Mouse (Mus musculus): ENCODE results near the gene Aldh1b1. TPM values are rescaled to one million over a fixed set of nuclear protein-coding genes. Genes with fewer than 3 reads are reported as not detected.

Gene Aldh1b1
- polyA plus RNA-seq (2012; rRNA removed): 55.3 and 276 TPM in 2 replicates

- TF ChIP-seq POLR2A (IDR thresholded peaks at IDR 0.05; ENCODE audit: low read depth, low read length) (peak; percentile 82; the same call in 1 of the 2 replicates), CTCF (IDR thresholded peaks at IDR 0.05; ENCODE audit: extremely low read depth, insufficient read length, insufficient replicate concordance, low read depth, low read length) (no peak)
- H3K4me3 ChIP-seq (ENCODE audit: low read depth, low read length): peak within 1 kb of the TSS; percentile 92
- WGBS: under 1% methylated on average over 26 of the region's 26 CpGs
- peaks cover 19% of the 10 kb centered on the region for H3K36me3 ChIP-seq (ENCODE audit: control insufficient read depth, insufficient read depth, low read length)
- H3K27ac ChIP-seq (ENCODE audit: insufficient read depth, low read depth, low read length): peak within 1 kb of the TSS; percentile 100
- H3K27me3 ChIP-seq (ENCODE audit: control insufficient read depth, insufficient read depth, low read length): no peaks in the 10 kb centered on the region
- peaks cover 18% of the 10 kb centered on the region for H3K4me1 ChIP-seq (ENCODE audit: control insufficient read depth, insufficient read depth, insufficient read length, low read length)
Measured at GRCm38 (mm10) chr4:45798964-45799363, at the start of gene Aldh1b1. Gene Aldh1b1 (plus strand): TSS chr4:45799022.

- 42% methylated on average over 10 of the region's 10 CpGs for WGBS
- Histone ChIP-seq H3K36me3 (ENCODE audit: control insufficient read depth, insufficient read depth, low read length) (no peaks in the 10 kb centered on the region), H3K4me3 (ENCODE audit: low read depth, low read length) (no peak overlapping the region)
Measured at GRCm38 (mm10) chr4:45749449-45749848, 49.4 kb upstream of the Aldh1b1 start.

DNA sequence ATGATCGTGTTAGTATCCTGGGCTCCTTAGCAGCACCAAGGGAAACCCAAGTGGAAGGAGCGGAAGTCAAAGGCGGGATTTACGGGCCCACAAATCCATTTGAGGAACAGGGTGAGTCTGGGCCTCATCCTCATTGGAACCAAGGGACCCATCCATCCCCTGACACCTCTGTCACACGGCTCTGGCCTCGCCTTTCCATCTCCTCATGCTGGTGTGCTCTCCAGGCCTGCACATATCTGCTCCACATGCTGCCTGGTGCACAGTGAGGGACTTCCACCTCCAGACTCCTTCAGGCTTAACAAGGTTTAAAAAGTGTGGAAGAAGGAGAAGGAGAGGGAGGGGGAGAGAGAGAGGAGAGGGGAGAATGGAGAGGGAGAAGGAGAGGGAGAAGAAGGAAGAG is 48.3 kb upstream of the Aldh1b1 start:
- WGBS: 82% methylated on average over 6 of the region's 6 CpGs

More at GRCm38 (mm10) chr4:45749449-45749848, 49.4 kb upstream of the Aldh1b1 start:
- TF ChIP-seq POLR2A (IDR thresholded peaks at IDR 0.05; ENCODE audit: low read depth, low read length) (no peak), CTCF (IDR thresholded peaks at IDR 0.05; ENCODE audit: extremely low read depth, insufficient read length, insufficient replicate concordance, low read depth, low read length) (no peak)
- no peaks in the 10 kb centered on the region for H3K27me3 ChIP-seq (ENCODE audit: control insufficient read depth, insufficient read depth, low read length)
- no peaks in the 10 kb centered on the region for H3K4me1 ChIP-seq (ENCODE audit: control insufficient read depth, insufficient read depth, insufficient read length, low read length)
- H3K27ac ChIP-seq (ENCODE audit: insufficient read depth, low read depth, low read length): no peak overlapping the region

DNA sequence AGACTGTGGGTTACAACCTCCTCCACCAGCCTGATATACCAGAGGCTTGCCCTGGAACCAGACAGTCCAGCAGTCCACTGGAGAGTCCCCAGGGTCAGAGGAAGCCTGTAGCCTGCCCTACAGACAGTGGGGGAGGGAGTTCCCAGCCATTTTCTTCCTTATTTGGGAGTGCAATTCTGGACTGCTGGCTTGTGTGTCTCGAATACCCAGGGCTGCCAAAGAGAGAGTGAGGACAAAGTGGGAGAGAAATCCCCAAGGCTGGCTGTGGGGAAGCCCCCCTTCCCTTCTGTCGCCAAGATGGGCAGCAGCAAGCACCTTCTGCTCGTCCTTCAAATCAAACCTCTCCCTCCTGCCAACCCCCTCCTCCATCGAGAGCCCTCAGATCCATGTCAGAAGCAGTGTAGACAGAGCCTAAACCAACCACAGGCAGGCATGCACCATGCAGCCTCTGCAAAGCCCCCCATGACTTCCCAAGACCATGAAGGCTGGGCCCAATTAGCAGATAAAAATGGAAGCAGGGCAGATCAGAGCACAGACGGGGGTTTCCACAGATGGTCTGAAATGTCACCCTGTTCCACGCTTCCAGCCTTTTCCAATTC is 45.5 kb upstream of the Aldh1b1 start:
- no peaks in the 10 kb centered on the region for H3K36me3 ChIP-seq (ENCODE audit: control insufficient read depth, insufficient read depth, low read length)
- no peaks in the 10 kb centered on the region for H3K4me1 ChIP-seq (ENCODE audit: control insufficient read depth, insufficient read depth, insufficient read length, low read length)
- no peak overlapping the region for H3K27ac ChIP-seq (ENCODE audit: insufficient read depth, low read depth, low read length)
- H3K27me3 ChIP-seq (ENCODE audit: control insufficient read depth, insufficient read depth, low read length): no peaks in the 10 kb centered on the region
- H3K4me3 ChIP-seq (ENCODE audit: low read depth, low read length): no peak overlapping the region
- TF ChIP-seq CTCF (IDR thresholded peaks at IDR 0.05; ENCODE audit: extremely low read depth, insufficient read length, insufficient replicate concordance, low read depth, low read length) (no peak), POLR2A (IDR thresholded peaks at IDR 0.05; ENCODE audit: low read depth, low read length) (no peak)
- WGBS: 57% methylated on average over 6 of the region's 6 CpGs

More for the DNA sequence above, 48.3 kb upstream of the Aldh1b1 start:
- Histone ChIP-seq H3K4me3 (ENCODE audit: low read depth, low read length) (no peak overlapping the region), H3K27me3 (ENCODE audit: control insufficient read depth, insufficient read depth, low read length) (no peaks in the 10 kb centered on the region), H3K4me1 (ENCODE audit: control insufficient read depth, insufficient read depth, insufficient read length, low read length) (no peaks in the 10 kb centered on the region), H3K27ac (ENCODE audit: insufficient read depth, low read depth, low read length) (no peak overlapping the region), H3K36me3 (ENCODE audit: control insufficient read depth, insufficient read depth, low read length) (no peaks in the 10 kb centered on the region)
- TF ChIP-seq POLR2A (IDR thresholded peaks at IDR 0.05; ENCODE audit: low read depth, low read length) (no peak), CTCF (IDR thresholded peaks at IDR 0.05; ENCODE audit: extremely low read depth, insufficient read length, insufficient replicate concordance, low read depth, low read length) (no peak)

DNA sequence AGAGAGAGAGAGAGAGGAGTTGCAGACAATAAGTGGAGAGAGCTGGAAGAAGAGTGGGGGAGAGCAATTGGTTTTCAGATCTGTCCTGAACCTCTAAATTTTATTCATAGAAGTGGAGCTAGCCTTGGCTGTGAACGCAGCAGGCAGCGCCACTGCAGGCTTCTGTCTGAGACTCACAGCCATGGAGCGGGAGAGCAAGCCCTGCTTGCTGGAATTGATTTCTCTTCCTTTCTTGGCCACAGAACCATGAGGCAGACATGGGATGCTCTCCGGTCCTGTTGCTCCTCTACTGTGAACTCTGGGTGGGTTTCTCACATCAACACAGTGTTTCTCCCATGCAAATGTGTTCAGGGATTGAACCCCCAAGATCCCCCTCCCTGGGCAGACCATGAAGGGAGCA is 44.7 kb upstream of the Aldh1b1 start:
- no peak overlapping the region for H3K4me3 ChIP-seq (ENCODE audit: low read depth, low read length)
- 77% methylated on average over 4 of the region's 4 CpGs for WGBS

GRCm38 (mm10) chr4:45755097-45755496 is 43.7 kb upstream of the Aldh1b1 start:
- Histone ChIP-seq H3K27me3 (ENCODE audit: control insufficient read depth, insufficient read depth, low read length) (no peaks in the 10 kb centered on the region), H3K4me3 (ENCODE audit: low read depth, low read length) (no peak overlapping the region), H3K4me1 (ENCODE audit: control insufficient read depth, insufficient read depth, insufficient read length, low read length) (no peaks in the 10 kb centered on the region), H3K36me3 (ENCODE audit: control insufficient read depth, insufficient read depth, low read length) (no peaks in the 10 kb centered on the region), H3K27ac (ENCODE audit: insufficient read depth, low read depth, low read length) (no peak overlapping the region)
- TF ChIP-seq CTCF (IDR thresholded peaks at IDR 0.05; ENCODE audit: extremely low read depth, insufficient read length, insufficient replicate concordance, low read depth, low read length) (no peak), POLR2A (IDR thresholded peaks at IDR 0.05; ENCODE audit: low read depth, low read length) (no peak)
- WGBS: 84% methylated on average over 9 of the region's 9 CpGs

More for the DNA sequence above, 44.7 kb upstream of the Aldh1b1 start:
- Histone ChIP-seq H3K27me3 (ENCODE audit: control insufficient read depth, insufficient read depth, low read length) (no peaks in the 10 kb centered on the region), H3K36me3 (ENCODE audit: control insufficient read depth, insufficient read depth, low read length) (no peaks in the 10 kb centered on the region), H3K4me1 (ENCODE audit: control insufficient read depth, insufficient read depth, insufficient read length, low read length) (no peaks in the 10 kb centered on the region), H3K27ac (ENCODE audit: insufficient read depth, low read depth, low read length) (no peak overlapping the region)
- TF ChIP-seq POLR2A (IDR thresholded peaks at IDR 0.05; ENCODE audit: low read depth, low read length) (no peak), CTCF (IDR thresholded peaks at IDR 0.05; ENCODE audit: extremely low read depth, insufficient read length, insufficient replicate concordance, low read depth, low read length) (no peak)

- no peaks in the 10 kb centered on the region for H3K4me1 ChIP-seq (ENCODE audit: control insufficient read depth, insufficient read depth, insufficient read length, low read length)
- no peak for TF ChIP-seq CTCF (IDR thresholded peaks at IDR 0.05; ENCODE audit: extremely low read depth, insufficient read length, insufficient replicate concordance, low read depth, low read length)
- TF ChIP-seq POLR2A (IDR thresholded peaks at IDR 0.05; ENCODE audit: low read depth, low read length): no peak
- H3K4me3 ChIP-seq (ENCODE audit: low read depth, low read length): no peak overlapping the region
- H3K36me3 ChIP-seq (ENCODE audit: control insufficient read depth, insufficient read depth, low read length): no peaks in the 10 kb centered on the region
- H3K27me3 ChIP-seq (ENCODE audit: control insufficient read depth, insufficient read depth, low read length): no peaks in the 10 kb centered on the region
- no peak overlapping the region for H3K27ac ChIP-seq (ENCODE audit: insufficient read depth, low read depth, low read length)
- WGBS: 81% methylated on average over 17 of the region's 17 CpGs
Measured at GRCm38 (mm10) chr4:45755881-45756280, 42.9 kb upstream of the Aldh1b1 start.

Measured in small intestine, adult 2 months (tissue).